Mouse (Mus musculus) heart, adult 9 months (tissue): ENCODE measurements around the gene Trak2.
"Not testable (repeated sequence)": the region's sequence is repeated elsewhere in the genome, so short reads cannot be mapped to it uniquely, and the experiment has no call there.

ENCODE experiments used
- DNase-seq, 2 experiments: peaks; one replicate each; pipeline ENCODE4 v3.0.0; 2022; ENCODE audit warnings: low spot score in 2 of 2

The Trak2 gene

DNA sequence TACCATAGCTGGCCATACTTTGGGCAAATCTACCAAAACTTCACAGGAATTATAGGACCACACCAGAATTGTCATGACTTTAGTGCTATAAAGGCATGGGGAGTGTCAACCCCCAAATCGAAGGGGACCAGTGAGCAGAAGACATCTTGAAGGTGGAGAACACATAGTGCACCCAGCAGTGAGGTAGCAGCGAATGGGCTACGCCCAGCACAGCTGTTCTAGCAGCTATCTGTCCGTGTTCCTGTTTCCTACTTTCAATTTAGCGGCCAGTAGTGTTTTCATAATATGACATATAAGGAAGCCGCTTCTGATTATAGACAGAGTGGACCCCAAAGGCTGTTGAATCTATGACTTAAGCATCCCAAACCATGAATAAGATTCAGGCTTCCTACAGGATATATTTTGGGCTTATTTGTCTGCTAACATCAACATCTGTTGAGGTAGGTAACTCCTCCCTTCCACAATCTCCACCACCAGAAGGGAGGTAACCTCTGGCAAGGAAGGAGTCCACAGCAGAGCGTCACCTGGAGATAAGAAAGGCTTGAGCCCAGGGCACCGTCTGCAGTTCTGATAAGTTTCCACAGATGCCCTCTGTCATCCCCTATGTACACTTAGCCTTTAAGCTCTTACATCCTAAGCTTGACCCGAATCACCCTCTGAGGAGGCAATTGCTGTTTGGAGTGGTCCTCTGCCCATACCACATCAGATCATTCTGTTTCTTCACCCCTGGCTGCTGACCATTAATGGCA lies 19.4 kb downstream of the Trak2 start:
- DNase-seq = no peak

GRCm38 (mm10) chr1:58952997-58953396 lies 20.2 kb downstream of the Trak2 start:
- DNase-seq = no peak

GRCm38 (mm10) chr1:58952526-58952925 lies 20.7 kb downstream of the Trak2 start:
- no peak for DNase-seq

DNA sequence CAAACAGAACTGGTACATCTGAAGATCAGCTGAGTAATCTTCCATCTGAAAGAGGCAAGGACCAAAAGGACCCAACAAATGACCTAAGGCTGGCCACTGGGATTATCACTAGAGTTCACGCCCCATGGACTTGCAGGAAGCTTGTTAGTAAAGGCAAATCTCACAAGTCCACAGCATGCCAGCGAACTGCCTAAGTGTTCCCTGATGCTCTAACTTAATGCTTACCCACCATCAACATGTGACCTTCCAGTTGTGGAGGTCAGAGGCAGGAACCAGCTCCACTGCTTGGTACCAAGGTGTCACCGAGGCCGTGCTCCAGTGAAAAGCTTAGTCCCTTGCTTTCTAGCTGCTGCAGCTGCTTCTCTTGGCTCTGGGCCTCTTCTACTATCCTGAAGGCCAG lies 21.4 kb downstream of the Trak2 start:
- no peak for DNase-seq

DNA sequence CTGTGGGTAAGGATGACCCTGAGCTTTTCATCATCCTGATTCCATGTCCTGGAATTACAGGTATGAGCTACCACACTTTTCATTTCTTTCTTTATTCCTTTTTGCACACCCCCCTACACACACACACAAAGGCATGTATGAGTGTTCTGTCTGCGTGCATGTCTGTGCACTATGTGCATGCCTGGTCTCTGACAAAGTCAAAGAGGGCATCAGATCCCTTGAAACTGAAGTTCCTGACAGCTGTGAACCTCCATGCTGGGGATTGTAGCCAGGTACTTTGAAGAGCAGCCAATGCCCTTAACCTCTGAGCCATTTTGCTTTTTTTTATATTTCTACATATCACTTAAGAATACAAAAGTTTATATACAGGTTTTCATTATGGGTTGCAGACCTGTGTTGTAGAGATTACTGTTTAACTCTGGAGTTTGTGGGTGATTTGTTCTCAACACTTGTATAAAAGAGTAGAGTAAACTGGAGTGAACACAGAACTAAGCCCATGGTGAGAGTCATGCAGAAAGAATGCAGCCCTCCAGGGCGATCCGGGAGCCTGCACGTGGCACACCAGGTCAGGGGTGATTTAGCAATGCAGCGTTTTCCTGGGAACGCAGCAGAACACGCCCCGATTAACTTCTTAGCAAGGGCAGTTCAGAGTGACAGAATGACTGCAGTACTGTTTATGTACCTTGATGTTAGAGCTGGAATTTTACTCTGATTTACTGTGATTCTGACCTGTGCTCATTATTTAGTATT lies 22.2 kb downstream of the Trak2 start:
- DNase-seq = peak; percentile 49 to 71

- DNase-seq = no peak
These were observed 23.6 kb downstream of the Trak2 start for GRCm38 (mm10) chr1:58949561-58950106.

DNA sequence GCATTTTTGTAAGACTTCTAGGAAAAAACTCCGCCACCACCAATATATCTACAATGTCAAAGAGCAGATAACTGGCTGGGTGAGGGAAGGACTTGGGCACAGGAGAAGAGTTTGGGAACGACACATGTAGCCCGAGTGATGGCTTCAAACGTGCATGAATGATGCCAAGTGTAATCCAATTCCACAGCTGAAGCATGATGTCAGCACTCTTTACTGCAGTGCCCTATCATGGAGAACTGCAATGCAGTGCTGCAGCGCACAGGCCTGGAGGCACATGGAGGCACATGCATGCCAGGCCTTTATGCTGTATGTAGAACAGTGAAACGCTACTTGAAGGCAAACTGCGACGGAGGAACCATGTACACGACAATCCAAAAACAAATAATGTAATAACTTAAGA lies 26.5 kb downstream of the Trak2 start:
- DNase-seq = no peak

- no peak for DNase-seq
These were observed 27.1 kb downstream of the Trak2 start for GRCm38 (mm10) chr1:58945960-58946670.

- DNase-seq = peak in 1 of 2 experiments; percentile 59
These were observed 27.7 kb downstream of the Trak2 start for GRCm38 (mm10) chr1:58945523-58945922.

GRCm38 (mm10) chr1:58937606-58938099 lies 35.6 kb downstream of the Trak2 start:
- no peak for DNase-seq

- no peak for DNase-seq
These were observed 36.3 kb downstream of the Trak2 start for GRCm38 (mm10) chr1:58936746-58937605.

DNA sequence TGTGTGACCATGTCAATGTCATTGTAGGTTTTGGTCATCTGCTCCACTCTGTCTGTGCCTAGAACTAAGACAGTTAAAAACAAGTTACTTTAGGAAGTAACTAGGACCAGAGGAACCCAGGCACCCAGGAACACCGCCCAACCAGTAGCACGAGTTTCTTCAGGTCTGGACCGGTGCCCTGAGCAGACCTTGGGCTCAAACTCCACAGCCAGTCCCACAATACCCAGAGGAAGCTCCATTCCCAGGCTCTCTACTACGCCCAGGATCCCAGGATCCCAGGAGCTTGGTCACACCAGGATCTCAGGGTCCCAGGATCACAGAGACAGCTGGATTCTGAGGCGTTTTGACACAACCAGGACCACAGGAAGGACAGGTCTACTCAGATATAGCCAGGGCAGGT lies 46.6 kb downstream of the Trak2 start:
- DNase-seq = no peak

GRCm38 (mm10) chr1:58917566-58917965 lies 55.7 kb downstream of the Trak2 start:
- no peak for DNase-seq

DNA sequence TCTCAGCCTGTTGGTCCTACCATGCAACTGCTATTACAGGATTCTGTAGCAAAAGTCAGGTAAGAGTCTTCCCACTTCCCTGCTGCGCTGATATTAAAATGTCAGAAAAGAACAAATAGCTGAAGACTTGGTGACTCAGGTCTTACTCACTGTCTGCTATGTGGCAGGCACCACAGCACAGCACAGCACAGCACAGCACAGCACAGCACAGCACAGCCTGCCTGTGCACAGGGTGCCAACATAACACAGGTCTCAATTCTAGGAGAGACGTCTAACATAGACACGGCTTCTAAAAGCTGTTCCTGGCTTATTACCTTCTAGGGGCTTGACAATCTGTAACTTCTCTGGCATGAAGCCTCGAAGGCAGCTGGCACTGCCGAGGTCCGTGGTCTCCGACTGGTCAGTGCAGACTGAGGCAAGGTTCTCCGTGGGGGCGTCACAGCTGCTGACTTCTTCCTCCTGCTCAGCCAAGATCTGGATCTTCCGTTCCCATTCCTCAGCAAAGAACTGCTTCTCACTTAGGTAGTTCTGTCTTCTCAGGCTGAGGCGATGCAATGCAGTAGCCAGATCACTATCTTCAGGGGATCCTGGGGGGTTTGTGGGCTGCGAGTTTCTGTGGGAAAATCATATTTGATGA lies 63.5 kb downstream of the Trak2 start:
- DNase-seq = no peak

- no peak for DNase-seq
These were observed 69.5 kb downstream of the Trak2 start for GRCm38 (mm10) chr1:58903681-58904080.

DNA sequence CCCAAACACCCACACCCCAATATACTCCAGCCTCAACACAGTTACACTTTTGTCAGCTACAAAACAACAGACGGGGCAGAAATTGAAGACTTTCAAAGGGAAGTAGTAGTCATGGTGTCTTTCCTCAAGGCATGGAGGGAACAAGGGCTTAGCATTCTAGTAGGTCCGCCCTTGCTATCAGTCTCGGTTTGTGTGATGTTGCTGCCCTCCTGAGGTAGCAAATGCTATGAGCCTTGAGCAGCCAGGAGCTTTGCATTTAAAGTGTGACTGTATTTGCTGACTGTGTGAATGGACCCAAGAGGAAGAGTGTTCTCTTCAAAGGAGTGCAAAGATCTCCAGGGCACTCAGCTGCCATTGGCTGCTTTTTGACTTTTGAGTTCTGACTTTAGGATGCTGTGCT lies 75.7 kb downstream of the Trak2 start:
- peak; percentile 6 to 14 for DNase-seq

GRCm38 (mm10) chr1:58892386-58892785 lies 80.8 kb downstream of the Trak2 start:
- not testable (repeated sequence) for DNase-seq

DNA sequence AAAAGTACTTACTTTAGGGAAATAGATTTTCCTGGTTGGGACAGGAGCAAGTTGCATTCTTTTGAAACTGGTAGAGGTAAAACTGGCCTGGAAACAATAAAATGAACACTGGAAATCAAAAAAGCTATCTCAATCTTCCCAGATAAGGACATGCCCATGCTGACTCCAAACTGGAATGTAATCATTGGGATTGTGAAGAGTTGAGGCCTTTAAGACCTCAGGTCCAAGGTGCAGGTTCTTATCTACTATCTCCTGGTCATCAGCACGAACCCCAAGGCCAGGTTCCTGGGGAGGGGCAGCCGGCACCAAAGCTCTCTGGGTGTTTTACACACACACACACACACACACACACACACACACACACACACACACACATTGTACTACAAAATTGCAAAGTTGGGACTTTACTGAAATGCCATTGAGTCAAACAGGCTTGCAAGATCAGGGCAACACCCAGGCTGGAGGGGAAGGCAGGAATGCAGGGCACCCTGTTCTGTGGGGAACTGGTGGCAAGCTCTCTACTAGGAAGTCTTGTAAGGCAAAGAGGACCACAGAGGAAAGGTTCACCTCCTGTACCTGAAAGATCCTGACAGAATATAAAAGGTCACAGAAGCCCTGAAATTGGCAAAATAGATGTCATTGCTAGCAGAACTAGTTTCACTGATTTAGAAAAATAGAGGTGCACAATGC lies 81.6 kb downstream of the Trak2 start:
- DNase-seq = not testable (repeated sequence)

- not testable (repeated sequence) for DNase-seq
These were observed 82.4 kb downstream of the Trak2 start for GRCm38 (mm10) chr1:58890697-58891290.
